Mouse (Mus musculus): Measurements from ENCODE around the gene Ins2.

Ins2 gene

GRCm38 (mm10) chr7:142743281-142743680, at the start of gene Ins2:
Gene Ins2 (minus strand): TSS chr7:142743381.
- DNase-seq (ENCODE audit: low read depth) = no peak

DNA sequence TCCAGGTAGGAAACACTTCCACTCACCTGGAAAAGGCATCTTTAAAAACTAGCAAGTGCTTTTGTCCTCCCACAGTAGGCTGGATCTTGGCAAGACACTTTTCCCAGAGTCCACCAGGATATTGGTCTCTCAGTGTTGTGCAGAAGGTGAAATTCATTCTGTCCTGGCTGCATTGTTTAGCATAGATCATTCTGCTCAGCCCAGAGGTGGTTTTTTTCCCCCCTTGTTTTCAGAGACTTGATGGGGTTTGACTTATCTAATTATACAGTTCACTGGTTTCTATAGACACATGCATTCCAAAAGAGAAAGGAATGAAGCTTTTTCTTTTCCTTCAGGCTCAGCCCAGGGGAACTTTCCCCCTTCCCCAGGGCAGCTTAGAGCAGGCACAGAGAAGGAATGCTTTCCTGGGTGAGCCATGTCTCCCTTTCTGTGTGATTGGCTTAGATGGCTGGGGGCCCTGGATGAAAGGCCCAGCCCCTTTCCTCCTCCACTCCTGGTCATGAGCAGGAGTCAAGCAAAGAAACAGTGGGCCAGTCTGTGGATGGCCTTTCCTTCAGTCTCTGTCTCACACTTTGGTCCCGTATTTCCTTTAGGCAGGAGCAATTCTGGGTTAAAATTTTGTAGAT, 49.6 kb upstream of the Ins2 start:
- DNase-seq (ENCODE audit: low read depth) = no peak

DNA sequence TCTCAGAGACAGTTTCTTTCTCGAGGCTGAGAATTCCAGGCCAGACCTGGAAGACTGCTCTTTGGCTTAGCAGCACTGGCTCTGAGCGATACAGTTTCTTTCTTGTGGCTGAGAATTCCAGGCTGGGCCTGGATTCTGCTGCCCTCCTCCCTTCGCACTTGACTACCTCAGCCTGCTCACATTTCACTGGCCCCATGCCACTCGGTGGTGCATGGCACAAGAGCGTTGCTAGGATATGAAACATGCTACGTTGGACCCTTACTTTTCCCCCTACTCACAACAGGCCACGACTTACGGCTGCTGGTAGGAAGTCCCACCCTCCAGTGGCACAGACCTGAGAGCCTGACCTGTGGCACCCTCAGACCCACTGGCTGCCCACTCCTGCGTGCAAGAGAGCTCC, 46.5 kb upstream of the Ins2 start:
- DNase-seq (ENCODE audit: low read depth) = no peak

GRCm38 (mm10) chr7:142737772-142738171, 5.4 kb downstream of the Ins2 start:
- DNase-seq (ENCODE audit: low read depth) = peak; percentile 53

GRCm38 (mm10) chr7:142736943-142737490, 6.2 kb downstream of the Ins2 start:
- DNase-seq (ENCODE audit: low read depth) = peak; percentile 66

DNA sequence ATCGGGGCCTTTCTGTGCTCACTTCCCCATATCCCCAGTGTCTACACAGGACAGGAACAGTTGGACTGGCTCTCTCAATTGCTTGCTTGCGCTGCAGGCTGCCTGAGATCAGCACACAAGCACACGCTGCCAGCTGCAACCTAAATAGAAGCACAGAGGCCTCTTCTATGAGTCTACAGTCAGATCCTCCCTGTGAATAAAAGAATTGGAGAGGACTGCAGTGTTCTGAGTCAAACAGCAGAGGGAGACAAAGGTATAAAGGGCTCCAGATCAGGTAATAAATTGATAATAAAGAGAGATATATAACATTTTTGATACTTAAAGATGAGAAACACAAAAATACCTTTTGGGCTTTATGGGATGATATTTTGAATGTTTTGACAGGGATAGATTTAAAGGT, 17.2 kb downstream of the Ins2 start:
- DNase-seq (ENCODE audit: low read depth) = peak; percentile 8

GRCm38 (mm10) chr7:142720725-142721124, 22.5 kb downstream of the Ins2 start:
- DNase-seq (ENCODE audit: low read depth) = peak; percentile 40

- DNase-seq (ENCODE audit: low read depth) = peak; percentile 35
These were observed 28.2 kb downstream of the Ins2 start for GRCm38 (mm10) chr7:142714783-142715498.

DNA sequence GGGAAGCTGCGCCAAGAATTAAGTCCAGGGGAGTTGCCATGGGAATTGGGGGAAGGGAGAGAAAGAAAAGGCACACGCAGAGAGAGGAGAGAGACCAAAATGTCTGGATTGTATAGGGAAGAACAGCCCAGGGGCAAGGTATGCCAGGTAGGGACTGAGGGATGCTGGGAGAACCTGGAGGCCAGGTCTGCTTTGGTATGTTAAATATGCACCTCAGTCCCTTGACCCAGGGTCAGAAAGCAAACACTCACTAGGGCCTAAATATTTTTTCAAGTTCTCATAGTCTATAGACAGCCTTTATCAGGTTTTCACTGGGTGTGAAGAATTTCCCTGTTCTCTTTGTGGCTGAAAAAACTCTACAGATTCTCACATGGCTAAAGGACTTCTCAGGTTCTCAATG, 36.3 kb downstream of the Ins2 start:
- DNase-seq (ENCODE audit: low read depth) = no peak

- no peak for DNase-seq (ENCODE audit: low read depth)
These were observed 43.8 kb downstream of the Ins2 start for GRCm38 (mm10) chr7:142699334-142699860.

DNA sequence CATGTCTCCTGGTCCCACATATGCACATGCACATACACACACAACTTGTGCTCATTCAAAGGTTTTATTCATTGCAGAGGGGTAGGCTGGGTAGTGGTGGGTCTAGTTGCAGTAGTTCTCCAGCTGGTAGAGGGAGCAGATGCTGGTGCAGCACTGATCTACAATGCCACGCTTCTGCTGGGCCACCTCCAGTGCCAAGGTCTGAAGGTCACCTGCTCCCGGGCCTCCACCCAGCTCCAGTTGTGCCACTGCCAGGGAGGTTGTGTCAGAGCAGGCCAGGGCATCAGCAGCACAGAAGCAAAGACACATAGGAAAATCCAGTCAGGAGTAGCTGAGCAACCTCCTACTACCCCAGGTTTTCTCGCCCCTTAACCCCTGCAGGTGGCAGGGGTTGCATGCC, 64.6 kb downstream of the Ins2 start:
- DNase-seq (ENCODE audit: low read depth) = no peak

- peak; percentile 77 for DNase-seq (ENCODE audit: low read depth)
These were observed 67.5 kb downstream of the Ins2 start for GRCm38 (mm10) chr7:142675644-142676043.

DNA sequence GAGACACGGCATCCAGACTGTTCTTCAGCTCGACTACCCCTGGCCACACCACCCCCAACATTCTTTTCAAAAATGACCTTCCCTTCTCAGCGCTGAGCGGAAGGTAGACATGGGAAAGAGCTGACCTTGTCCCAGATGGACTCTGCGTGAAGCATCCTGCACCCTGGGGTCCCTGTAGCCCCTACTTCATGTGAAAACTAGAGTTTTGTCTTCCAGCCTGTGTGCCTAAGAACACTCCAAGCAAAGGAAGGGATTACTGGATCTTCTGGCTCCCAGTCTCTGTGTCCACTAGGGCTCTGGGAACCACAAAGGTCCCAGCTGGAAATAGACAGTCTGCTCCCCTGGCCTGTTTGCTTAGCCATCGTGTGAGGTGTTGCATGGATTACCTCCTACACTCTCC, 68.0 kb downstream of the Ins2 start:
- no peak for DNase-seq (ENCODE audit: low read depth)

DNA sequence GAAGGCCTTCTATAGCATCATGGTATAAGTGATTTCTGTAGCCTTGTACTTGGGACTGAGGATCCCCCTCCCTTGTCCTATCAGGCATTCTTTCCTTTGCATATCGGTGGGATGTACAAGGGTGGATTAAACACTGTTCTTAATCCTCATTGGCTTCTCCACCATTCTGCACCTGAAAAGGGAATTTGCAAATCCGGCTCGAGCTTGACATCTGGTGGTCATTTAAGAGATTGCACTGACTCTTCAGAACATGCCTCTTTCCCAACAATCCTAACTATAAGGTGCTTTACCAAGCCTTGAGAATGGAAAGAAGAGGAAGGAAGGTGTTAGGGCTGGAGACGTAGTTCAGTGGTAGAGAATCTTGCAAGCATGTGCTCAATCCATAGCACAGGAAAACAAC, 71.1 kb downstream of the Ins2 start:
- DNase-seq (ENCODE audit: low read depth) = peak; percentile 53

- no peak for DNase-seq (ENCODE audit: low read depth)
These were observed 72.1 kb downstream of the Ins2 start for GRCm38 (mm10) chr7:142671067-142671466.

- DNase-seq (ENCODE audit: low read depth) = no peak
These were observed 73.2 kb downstream of the Ins2 start, which contains the start of gene Gm49394 for GRCm38 (mm10) chr7:142669751-142670625. Gene Gm49394 (minus strand): TSS chr7:142669942.

DNA sequence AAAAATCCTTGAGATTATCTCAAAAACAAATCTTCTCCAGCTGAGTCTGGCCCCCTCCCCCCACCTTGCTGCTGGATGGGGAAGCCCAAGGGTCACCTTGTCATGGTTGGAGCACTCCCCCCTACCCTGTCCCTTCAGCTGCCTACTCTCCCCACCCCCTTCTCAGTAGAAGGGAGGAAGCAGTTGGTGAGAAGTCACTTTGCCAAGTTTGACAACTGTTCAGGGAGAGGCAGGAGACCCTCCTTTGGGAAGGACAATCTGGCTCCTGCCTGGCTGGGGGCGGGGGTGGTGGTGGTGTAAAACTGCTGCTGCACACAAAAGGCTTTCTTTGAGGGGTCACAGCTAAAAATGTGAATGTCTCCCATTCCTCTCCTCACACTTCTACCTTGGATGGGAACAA, 74.9 kb downstream of the Ins2 start:
- DNase-seq (ENCODE audit: low read depth) = no peak

DNA sequence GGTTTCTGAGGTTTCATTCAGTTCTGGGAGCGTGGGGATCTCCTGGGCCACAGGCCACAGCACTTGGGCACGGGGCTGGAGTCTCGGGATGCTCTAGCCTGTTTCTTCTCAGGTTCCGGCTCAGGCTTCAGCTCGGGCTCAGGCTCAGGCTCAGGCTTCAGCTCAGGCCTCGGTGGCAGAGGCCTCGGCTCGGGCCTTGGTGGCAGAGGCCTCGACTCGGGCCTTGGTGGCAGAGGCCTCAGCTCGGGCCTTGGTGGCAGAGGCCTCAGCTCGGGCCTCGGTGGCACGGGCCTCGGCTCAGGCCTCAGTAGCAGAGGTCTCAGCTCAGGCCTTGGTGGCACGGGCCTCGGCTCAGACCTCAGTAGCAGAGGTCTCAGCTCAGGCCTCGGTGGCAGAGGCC, 75.7 kb downstream of the Ins2 start:
- DNase-seq (ENCODE audit: low read depth) = no peak

DNA sequence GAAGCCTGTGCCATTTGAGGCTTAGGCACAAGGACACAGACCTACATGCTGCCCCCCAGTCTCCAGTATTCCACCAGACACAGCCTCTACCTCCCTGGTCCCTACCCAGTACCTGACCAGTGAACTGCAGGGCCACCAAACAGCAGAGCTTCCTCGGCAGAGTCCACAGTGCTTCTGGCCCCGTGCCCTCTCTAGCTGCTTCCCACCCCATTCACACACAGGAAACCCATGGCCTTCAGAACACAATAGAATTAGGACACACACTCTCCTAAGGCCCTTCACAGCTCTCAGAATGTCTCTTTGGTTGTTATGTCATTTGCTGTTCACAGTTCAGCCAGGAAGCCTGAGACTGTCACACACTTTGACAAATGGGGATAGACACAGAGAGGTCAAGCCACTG, 76.5 kb downstream of the Ins2 start, which contains the start of gene Igf2:
TSS of gene Igf2 (minus strand) at position 158 of the 400 bp plus-strand sequence.
- no peak for DNase-seq (ENCODE audit: low read depth)

- no peak for DNase-seq (ENCODE audit: low read depth)
These were observed 77.1 kb downstream of the Ins2 start for GRCm38 (mm10) chr7:142666109-142666508.

DNA sequence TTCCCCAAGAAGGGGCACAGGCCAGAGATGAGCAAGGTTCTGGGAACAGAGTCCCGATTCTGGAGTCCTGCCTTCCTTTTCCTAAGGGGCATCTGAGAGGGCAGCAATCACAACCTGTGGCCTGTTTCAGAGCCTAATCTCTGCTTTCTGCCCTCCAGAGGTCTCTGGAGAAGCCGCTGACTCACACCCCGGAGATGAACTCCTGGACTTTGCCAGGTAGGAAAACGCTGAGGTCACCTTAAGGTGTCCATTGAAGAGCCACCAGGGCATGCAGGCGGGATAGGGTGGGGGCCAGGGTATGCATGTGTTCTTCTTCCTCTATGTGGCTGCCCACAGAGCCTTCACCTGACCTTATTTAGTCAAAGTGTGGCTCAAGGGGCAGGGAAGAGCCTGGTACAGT, 77.8 kb downstream of the Ins2 start:
- DNase-seq (ENCODE audit: low read depth) = no peak

- DNase-seq (ENCODE audit: low read depth) = no peak
These were observed 78.6 kb downstream of the Ins2 start for GRCm38 (mm10) chr7:142664465-142665029.

Data from 416B (cell line).